Mouse (Mus musculus): Measurements from ENCODE around the gene Slc35c2.

Slc35c2 gene

DNA sequence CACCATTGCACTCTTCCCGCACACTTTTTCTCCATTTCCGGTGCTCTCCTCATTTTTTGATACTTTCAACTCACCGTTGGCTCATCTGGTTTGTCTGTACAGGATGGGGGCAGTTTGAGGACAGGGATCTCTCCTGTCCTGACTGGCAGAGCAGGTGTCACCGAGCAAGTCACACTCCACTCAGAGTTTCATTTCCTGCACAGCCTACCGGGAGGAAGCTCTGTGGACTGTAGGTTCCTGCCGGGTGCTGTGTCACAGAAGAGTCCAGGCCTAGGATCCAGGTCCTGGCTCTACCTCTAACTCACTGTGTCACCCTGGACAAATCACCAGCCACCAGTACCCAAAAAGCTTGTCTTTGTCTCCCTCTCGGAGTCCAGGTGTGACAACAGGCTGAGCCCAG lies 45.9 kb downstream of the Slc35c2 start:
- in situ Hi-C loops (cut with MboI, MseI) = no loop called here

DNA sequence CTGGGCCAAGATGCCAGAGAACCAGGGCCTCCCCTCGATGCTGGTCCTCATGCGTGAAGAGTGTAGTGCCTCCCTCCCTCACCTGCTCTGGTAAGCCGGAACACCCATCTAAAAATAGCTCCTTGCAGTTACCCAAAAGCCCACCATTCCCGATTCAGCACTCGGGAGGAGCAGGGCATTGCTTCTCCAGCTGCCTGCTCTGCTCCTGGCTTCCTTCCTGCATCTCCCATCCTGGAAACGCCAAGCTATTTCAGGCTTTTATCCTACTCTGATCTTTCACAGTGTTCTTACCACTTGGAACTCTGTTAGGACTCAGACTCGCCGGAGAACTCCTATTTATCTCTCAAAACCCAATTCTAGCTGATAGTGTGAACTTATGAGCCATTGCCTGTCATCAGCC lies 47.3 kb downstream of the Slc35c2 start:
- in situ Hi-C loops (cut with MboI, MseI) = no loop called here

DNA sequence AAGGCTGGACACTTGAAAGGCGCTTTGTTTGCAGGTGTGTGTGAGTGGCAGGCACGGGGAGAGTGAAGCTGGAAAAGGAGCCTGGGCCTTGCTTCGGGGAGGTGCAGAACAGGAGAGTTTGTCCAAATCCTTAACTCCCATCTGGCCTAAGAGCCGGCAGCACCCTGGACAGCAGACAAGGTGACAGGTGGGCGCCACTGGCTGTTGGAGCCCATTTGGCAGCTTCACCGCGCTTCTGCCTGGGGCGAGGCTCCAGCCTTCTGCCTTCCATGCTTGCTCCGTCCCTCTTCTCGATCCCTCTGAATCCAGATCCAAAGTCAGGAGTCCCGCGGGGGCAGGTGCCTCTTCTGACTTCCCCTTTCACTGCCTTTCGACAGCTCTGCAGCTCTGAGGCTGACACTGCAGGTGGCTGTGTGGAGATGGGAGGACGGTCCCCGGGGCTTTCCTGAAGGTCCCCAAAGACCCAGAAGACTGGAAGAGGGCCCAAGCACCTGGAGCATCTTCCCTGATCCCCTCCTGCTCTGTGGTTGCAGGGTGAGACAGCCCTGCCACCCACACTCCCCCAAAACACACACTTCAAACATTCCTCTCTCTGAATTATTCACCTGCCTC lies 48.0 kb downstream of the Slc35c2 start:
- in situ Hi-C loops (cut with MboI, MseI) = no loop called here

DNA sequence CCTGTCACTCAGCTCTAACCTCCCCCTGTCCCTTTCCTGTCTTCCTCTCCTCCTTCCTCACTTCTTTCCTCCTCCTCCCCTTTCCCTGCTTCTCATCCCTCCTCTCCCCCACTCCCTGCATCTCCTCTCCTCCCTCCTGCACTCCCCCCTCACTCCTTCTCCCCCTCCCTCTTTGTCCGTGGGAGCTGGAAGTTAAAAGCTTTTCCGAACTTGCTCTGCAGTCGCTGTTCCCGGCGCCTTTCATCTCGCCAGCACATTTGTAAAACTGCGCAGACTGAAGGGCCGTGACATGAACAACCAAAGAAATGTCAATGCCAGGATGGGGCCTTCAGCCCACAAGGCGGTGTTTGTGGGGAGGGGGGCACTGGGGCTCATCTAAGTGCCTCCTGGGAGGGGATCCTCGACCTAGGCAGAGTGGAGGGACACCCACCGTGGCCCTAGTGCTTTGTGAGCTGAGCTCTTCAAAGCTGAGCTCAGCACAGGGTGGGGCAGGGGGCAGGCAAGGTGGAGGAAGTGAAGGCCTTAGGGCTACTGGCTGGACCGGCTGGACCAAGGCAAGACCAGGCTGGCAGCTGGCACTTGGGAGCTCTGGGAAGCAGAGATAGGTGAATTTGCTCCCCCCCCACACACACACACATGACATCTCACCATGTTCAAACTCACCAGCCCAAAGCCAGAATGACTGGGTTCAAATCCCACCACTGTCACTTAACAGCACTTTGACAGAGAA lies 49.1 kb downstream of the Slc35c2 start:
- in situ Hi-C loops (cut with MboI, MseI) = no loop called here

DNA sequence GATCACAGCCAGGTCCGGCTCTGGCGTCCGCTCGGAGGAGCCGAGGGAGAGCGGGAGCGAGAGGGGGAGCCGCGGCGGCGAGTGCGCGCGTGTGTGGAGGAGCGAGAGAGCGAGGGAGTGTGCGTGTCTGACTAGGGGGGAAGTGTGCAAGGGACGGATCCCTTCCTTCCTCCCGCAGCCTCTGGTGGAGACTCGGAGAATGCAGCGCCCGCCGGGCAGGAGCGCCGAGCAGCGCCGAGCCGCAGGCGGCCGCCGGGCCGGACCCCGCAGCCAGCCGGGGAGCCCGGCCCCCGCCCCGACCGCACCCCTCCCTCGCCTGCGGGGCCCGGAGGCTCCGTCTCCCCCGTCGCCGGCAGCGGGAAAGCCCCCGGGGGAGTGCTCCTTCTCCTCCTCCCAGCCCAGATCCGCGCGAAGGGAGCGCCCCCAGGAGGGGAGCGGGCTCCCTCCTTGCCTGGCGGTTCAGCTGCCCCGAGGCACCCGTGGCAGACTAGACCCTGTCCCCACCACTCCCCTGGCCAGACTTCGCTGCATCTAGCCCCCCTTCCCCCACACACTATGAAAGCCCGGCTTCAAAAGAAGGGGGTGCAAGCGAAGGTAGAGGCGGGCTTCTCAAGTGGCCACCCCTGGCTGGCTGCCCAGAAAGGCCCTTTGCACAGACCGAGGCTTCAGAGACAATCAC lies 52.9 kb downstream of the Slc35c2 start, which contains the start of gene Cdh22:
Gene Cdh22 (minus strand): TSS at position 241 of the 679 bp plus-strand sequence.
- in situ Hi-C loops (cut with MboI, MseI) = no loop called here

DNA sequence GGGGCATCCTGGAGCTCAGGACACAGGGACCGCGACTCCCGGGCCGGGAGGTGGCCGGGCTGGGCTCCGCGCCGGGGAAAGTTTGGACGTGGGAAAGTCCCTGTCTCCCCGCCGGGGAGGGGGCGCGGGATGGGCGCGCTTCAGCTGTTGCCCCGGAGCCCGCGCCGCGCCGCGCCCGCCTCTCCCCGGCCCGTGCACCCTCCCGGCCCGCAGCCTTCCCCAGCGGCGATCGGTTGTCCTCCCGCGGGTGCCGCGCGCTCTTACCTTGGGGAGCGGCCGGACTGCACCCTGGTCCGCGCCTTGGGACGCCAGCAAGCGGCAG lies 53.4 kb downstream of the Slc35c2 start:
- in situ Hi-C loops (cut with MboI, MseI) = no loop called here

DNA sequence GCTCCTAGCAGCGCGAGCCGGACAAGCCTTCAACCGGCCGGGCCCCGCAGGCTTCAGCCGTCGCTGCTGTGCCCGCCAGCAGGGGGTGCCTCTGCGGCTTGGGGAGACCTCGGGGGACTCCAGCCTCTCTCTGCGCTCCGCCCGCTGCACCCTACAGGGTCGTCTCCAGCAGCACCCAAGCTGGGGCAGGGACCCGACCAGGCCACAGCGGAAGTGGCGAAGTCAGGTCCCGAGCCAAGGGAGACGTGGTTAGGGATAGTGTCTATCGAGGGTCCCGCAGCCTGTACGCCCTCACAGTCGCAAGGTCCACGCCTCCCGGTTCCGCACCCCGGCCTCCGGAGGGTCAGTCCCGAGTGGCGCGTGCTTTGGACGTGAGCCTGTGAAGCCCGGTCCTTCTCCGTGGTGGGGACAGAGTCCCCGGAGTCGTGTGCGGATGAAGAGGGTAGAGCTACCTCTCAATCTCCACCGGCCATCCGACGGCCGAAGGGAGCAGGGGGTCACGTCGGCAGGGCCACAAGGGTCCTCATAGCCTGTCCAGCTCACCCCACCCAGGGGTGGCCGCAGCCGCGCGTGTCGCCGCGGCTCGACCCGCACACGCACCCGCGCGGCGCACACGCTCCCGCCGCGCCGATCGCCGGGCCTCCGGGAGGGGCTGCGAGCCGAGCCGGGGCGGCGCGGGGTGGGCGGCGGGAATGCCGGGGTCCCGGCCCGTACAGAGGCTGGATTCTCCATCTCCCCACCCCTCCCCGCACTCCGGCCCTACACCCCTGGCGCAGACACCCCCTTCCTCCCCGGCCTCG lies 54.0 kb downstream of the Slc35c2 start:
- in situ Hi-C loops (cut with MboI, MseI) = no loop called here

DNA sequence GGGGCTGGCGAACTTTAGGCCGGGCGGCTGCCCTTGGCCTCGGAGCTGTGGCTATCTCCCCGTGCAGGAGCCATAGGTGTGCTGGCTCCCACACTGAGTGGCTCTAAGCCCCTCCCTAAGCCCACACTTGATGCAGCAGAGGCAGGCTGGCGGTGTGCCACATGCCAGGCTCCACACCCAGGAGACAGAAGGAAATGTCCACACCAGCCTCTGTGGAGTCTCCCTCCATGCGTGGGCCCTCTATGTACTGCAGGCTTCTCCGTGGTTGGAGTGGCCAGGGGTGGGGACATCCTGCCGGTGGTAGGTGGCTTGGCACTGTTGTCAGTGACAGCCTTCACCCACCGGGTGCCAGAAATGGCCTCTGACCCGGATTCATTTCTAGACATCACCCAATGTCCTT lies 58.6 kb downstream of the Slc35c2 start:
- in situ Hi-C loops (cut with MboI, MseI) = no loop called here
